Mouse (Mus musculus) large intestine, adult 2 months (tissue): ENCODE measurements around the gene Lias. TPM values are rescaled to one million over a fixed set of nuclear protein-coding genes. Genes with fewer than 3 reads are reported as not detected.

ENCODE experiments used
- polyA plus RNA-seq: library from polyadenylated mRNA; depleted of rRNA; stranded (reverse); fragments of >200 nt; gene quantifications from 2 replicates; pipeline ENCODE4 v1.2.3, GENCODE M21; 2012; rRNA removed

Gene Lias
- polyA plus RNA-seq, 1 experiment = 13.4 TPM

Other genes with a start within 250 kb of the Lias start
- gene Wdr19, start 191.8 kb upstream of the Lias start, polyA plus RNA-seq = 0.72 and 1.7 TPM in 2 replicates
- 12.0 and 13.6 TPM in 2 replicates for gene Rfc1, start 55.8 kb upstream of the Lias start, polyA plus RNA-seq
- gene Klb, start 43.2 kb upstream of the Lias start, polyA plus RNA-seq = 0.36 and 0.40 TPM in 2 replicates
- gene Rpl9, start 53 bp upstream of the Lias start, polyA plus RNA-seq = 361 TPM in 2 replicates
- gene Ugdh, start 44.5 kb downstream of the Lias start, polyA plus RNA-seq = 26.6 and 48.3 TPM in 2 replicates
- 0.62 TPM in 1 of 2 replicates, not detected in the other for gene Gm43552, start 101.3 kb downstream of the Lias start, polyA plus RNA-seq
- 111 and 119 TPM in 2 replicates for gene Smim14, start 145.7 kb downstream of the Lias start, polyA plus RNA-seq
- 19.3 and 22.7 TPM in 2 replicates for gene Ube2k, start 145.7 kb downstream of the Lias start, polyA plus RNA-seq